Mouse (Mus musculus): Measurements from ENCODE around the gene Gcm2. TPM values are rescaled to one million over a fixed set of nuclear protein-coding genes. Genes with fewer than 3 reads are reported as not detected.

The Gcm2 gene
- under 1 TPM in 1 of 2 experiments, not detected in 1; 0.36 TPM for total RNA-seq (2023)

GRCm38 (mm10) chr13:41110935-41111334, at the start of gene Gcm2:
Gene Gcm2, minus strand, starts transcription at chr13:41111035.

GRCm38 (mm10) chr13:41113940-41114339, 3.1 kb upstream of the Gcm2 start, which contains the start of gene Sycp2l:
Gene Sycp2l, plus strand, starts transcription at chr13:41114307.

GRCm38 (mm10) chr13:41079421-41079780, 31.4 kb downstream of the Gcm2 start, which contains the start of gene Mak:
Gene Mak, minus strand, starts transcription at chr13:41079706.

Other genes starting within 250 kb of the Gcm2 start
- gene Pak1ip1, start 110.0 kb downstream of the Gcm2 start, total RNA-seq (2023): 10 to 100 TPM; 70.5 to 81.3 TPM
- gene Tmem14c, start 94.7 kb downstream of the Gcm2 start, total RNA-seq (2023): 10 to 100 TPM; 49.4 to 49.8 TPM
- gene Mak, start 31.3 kb downstream of the Gcm2 start, total RNA-seq (2023): not detected
- not detected for gene Sycp2l, start 3.3 kb upstream of the Gcm2 start, total RNA-seq (2023)
- gene Elovl2, start 109.4 kb upstream of the Gcm2 start, total RNA-seq (2023): not detected
- 1 to 10 TPM; 7.6 to 8.5 TPM for gene Smim13, start 138.8 kb upstream of the Gcm2 start, total RNA-seq (2023)
- not detected for gene Gm17364, start 162.9 kb upstream of the Gcm2 start, total RNA-seq (2023)

Data from T-cell, adult 66 days (primary cell).